Mouse (Mus musculus) erythroid progenitor cell, adult 5-6 weeks (primary cell): ENCODE results near the gene Nes. TPM values are rescaled to one million over a fixed set of nuclear protein-coding genes. Genes with fewer than 3 reads are reported as not detected.

ENCODE experiments used
- ATAC-seq: replicated peaks from 2 replicates; pipeline ENCODE4 v1.8.0; 2016; ENCODE audit warnings: moderate number of reproducible peaks, mild to moderate bottlenecking, moderate TSS enrichment, inconsistent platforms; ENCODE audit not compliant: poor library complexity, low FRiP score, severe bottlenecking
- total RNA-seq, 2 experiments: library from RNA; stranded (forward) in 1 of 2; stranded (reverse) in 1 of 2; fragments of 150-400 nt in 1 of 2; fragments of 186-747, 209-891 nt in 1 of 2; gene quantifications; 2 replicates each; pipeline versions ENCODE4 v1.2.3 to v1.2.4; 2015 to 2017; ENCODE audit warnings: low replicate concordance in 2 of 2

The Nes gene
- total RNA-seq, 2 experiments from 2014 or later: not detected

DNA sequence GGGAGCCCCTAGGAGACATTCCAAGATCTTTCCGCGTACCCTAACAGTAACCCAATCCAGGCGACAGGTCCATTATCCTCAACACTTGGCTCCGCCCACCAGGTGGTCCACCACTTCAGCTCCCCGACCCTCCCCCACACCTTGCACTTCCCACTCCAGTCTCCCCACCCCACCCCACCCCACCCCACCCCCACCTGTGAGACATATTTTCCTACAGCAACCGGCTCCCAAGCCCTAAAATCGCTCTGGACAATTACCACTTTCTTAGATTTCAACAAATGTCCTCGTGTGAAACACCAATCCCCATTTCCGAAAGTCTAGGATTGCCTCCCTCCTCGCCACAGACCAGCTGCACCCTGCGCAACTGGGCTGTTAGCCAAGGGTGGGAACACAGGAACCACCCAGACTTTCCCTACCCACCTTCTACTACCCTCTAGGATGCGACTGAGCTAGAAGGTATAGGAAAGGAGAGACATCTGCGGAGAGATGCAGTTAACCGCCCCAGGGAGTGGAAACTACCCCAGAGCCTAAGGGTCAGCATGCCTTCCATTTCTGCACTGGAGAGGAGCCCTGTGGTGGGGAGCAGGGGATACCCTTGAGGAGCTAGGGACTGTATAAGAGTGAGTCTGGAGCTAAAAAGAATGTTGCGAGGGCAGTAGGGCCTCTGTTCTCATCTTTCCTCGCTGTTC lies 21.5 kb upstream of the Nes start:
- ATAC-seq: no peak

DNA sequence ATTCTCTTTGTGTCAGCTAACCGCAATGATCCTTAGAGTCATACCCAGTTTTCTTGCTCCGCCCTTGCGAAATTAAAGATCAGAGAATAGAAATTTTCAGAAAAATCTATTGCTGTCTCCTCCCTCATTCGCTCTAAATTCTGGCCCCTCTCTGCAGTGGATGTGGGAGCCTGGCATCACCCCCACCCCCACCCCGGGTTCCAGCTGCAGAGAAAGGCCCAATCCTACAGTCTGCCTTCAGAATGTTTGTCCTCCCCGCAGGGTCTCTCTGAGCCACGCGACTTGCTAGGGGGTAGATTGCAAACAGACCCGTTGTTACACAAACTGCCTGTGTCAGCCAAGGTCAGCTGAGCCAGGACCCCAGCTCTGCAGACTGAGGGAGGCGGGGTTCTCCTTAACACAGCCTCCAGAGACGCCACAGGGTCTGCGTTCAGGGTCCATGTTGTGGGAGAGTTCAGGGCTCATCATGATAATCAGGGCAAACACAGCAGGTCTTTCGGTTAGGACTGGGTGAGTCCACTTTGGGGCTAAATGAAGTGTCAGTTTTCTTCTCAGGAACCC lies 20.8 kb upstream of the Nes start:
- ATAC-seq: no peak

DNA sequence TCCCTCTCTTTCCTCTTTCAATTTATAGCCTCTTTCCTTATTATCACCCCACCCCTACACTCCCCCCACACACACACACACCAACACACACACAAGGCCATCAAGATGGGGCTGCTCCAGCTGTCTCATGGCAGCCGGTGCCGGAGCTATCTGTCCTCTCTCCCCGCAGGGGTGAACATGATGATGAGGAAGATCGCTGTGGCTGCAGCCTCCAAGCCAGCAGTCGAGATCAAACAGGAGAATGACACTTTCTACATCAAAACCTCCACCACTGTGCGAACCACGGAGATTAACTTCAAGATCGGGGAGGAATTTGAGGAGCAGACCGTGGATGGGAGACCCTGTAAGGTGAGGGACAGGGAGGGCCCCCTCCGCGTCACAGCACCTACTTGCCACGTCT lies 18.9 kb upstream of the Nes start:
- no peak for ATAC-seq

DNA sequence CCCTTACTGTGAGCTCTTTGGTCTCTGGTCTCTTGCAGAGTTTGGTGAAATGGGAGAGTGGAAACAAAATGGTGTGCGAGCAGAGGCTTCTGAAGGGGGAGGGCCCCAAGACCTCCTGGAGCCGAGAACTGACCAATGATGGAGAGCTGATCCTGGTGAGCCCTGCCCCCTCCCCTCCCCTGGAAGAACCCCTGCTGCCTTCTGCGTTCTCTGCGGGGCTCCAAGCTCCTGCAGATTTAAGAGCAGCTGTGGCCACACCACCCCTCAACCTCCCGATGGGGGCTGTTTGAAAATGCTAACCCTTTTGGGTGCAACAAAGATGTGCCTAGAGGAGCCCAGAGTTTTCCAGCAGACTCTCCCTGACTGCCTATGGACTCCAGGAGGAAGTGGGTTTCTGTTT lies 18.4 kb upstream of the Nes start:
- no peak for ATAC-seq

DNA sequence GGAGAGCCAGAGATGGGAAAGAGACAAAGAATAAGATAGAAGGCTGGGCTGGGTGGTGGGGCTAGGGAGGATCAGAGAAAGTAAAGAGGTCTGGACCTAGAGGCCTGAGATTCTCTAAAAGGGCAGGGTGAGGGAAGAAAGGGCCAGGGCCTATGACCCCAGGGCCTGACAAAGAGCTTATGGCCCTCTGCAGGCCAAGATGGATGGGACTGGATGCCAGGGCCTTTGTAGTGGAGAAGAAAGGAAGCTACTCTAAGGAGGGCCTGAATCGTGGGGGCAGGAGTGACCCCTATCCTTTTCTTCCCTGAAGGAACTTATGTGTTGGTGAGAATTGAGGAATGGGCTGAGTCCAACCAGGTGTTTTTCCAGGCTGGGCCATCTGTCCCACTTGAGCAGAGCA lies 12.8 kb upstream of the Nes start:
- no peak for ATAC-seq

DNA sequence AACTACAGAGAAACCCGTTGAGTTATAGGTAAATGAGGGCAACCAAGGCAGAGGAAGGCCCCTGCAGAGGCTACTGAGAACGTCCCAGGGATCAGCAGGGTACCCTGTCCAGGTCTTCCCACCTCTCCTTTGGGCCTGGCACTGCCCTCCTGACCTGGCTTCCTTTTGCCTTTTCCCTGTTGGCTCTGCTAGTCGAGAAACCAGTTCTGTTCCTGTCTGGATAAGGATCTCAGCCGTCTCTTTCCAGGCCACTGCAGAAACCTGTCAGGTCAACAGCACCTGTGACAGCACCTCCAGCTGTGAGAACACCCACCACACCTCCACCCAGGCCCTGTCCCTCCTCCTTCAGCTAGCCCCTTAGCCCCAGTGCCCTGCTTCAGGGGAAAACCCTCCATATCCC lies 12.4 kb upstream of the Nes start:
- ATAC-seq: no peak

DNA sequence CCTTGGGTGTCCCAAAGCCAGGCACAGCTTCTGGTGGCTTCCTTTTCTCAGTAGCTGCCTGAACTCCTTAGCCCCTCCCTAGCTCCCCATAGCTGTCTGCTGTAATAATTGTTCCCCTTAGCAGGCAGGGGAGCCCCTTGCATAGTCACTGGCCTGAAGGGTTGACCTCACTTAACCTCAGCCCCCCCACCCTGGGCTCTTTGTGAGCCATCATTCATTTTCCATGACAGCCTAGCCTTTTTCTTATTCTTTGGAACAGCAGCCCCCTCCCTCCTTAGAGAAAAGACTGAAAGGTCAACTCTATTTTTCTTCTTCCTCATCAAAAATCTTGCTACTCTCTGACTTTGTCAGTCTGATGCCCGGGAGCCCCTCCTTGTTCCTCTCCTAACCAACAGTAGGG lies 11.9 kb upstream of the Nes start:
- ATAC-seq: no peak

DNA sequence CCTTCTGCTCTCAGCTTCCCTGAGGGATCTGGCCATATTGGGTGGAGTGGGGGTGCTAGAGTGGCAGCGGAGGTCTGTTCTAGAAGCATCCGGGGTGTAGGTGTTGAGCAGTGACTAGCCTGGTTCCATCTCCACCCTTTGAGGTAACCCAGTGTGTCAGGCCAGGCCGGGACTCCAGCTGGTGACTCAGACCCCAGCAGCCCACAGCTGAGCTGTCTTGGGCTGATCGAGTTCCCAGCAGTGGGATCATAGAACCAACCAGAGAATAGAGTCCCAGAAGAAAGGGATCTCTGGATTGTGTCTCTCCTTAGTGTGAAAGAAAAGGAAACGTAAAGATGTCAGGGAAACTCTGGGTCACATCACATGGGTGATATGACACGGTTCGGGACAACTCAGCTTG lies 11.5 kb upstream of the Nes start:
- no peak for ATAC-seq

DNA sequence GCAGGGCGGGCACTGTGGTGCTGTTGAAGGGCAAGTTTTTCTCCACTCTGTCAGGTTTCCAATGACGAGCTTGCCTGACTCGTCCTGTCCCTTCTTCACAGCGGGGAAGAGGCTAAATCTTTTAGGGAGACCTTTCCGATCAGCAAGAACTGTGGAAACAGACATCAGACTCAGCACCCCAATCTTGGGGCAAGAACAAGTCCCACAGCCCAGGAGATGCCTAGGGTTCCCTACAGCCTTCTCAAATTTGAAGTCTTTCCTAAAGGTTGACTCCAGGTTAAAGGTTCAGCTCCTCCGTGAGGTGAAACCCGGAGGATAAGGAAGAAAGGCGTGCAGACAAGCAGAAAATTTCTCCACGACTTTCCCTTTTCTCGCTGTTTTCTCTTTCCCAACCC lies 10.7 kb upstream of the Nes start:
- ATAC-seq: no peak

DNA sequence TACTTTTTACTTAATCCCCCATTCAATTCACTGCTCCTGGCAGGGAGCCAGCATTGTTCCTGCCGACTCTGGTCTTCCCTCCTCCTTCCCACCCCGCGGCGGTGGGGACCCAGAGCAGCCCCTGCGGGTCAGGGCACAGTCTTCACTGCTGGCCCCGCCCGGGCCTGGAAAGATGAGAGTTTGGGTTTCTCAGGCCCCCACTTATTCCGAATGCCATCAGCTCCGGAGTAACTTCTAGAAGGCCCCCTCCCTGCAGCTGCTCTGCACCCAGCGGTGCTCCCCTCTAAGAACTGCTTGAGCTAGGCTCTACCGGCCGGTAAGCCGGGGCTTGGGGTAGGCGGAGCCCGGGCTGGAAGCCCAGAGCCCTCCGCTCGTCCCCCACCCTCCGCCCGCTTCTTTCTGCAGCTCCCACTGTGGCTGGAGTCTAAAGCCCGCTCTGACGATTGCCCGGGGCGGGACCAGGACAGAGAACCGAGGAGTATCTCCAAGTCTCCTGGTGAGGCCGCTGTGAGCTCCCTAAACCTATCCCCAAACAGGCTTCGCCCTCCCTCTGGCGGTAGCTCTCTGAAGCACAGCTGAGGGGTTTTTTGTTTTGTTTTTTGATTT lies 10.2 kb upstream of the Nes start:
- ATAC-seq: peak; percentile 82

DNA sequence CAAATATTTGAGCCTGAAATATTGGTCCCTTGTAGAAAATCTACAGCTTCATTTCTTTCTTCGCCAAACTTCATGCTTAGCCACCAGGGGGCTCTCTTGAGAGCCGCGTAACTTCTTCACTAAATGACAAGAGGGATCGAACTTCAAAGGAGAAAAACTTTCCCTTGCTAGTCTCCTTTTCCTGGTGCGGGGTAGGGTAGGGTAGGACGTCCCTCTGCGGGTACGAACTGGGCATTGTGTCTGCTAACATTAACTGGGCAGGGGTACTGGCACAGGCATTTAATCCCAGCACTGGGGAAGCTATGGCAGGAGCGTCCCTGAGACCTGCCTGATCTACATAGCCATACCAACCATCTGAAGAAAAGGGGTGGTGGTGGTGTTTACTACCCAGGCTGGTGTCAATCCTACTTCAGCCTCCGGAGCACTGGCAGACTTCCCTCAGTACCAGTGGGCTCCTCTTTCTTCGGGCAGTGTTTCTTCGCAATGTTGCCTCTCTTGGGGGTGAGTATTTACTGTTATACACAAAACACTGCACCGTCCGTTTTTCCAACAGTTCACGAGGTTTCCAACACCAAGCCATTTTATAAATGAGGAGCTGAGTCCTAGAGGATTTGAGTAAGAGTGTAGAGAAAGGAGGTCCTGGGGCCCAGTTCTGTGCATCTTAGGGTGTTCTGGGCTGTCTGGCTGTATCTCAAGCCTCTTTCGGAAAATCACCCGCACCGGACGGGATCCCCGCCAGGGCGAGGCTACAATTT lies 517 bp upstream of the Nes start:
- ATAC-seq: no peak

DNA sequence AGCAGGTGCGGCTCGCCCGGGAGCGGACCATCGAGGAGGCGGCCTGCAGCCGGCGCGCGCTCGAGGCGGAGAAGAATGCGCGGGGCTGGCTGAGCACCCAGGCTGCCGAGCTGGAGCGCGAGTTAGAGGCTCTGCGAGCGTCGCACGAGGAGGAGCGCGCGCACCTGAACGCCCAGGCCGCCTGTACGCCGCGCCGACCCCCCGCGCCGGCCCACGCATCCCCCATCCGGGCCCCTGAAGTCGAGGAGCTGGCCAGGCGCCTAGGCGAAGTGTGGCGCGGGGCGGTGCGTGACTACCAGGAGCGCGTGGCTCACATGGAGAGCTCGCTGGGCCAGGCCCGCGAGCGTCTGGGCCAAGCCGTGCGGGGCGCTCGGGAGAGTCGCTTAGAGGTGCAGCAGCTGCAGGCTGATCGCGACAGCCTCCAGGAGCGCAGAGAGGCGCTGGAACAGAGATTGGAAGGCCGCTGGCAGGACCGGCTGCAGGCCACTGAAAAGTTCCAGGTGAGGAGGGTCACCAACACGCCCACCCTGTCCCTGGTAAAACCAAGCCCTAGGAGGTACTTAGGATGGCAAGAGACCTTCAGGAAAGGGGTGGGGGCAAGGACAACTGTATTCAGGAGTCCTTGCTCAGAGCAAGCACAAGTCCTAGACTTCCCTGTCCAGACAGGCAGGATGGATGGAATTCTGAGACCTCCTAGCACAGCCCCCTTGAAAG lies 768 bp downstream of the Nes start:
- ATAC-seq: no peak

DNA sequence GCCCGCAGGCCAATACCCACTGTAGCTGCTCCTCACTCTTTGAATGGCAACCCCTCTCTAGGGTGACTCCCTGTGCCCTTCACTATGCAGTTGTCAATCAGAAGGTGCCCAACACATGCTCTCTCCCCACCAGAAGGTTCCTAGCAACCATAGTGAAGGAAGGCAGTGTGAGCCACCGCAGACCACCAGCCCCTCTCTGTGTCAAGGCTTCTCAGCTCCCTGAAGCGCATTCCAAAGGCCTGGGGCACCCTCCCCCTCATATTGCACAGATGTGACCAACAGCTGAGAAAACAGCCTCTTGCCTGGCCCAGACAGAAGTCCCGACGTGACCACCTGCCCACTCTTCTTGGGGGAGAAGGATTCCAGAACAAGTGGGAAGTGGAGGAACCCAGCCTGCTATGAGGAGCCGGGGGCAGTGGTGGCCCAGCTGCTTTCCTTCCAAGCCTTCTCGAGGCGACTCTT lies 1.4 kb downstream of the Nes start:
- ATAC-seq: no peak

DNA sequence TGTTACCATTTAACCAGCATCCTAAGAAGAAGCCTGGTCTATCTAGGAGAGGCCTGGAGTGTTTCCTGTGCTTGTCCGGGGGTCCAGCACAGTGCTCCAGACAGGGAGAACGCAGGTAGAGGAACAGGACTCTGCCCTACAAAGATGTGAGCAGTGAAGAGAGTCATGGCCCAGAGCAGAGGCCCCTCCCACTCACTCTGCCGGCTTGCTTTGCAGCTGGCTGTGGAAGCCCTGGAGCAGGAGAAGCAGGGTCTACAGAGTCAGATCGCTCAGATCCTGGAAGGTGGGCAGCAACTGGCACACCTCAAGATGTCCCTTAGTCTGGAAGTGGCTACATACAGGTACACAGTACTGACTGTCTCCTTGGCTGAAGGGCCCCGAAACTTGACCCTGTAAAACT lies 1.9 kb downstream of the Nes start:
- no peak for ATAC-seq

DNA sequence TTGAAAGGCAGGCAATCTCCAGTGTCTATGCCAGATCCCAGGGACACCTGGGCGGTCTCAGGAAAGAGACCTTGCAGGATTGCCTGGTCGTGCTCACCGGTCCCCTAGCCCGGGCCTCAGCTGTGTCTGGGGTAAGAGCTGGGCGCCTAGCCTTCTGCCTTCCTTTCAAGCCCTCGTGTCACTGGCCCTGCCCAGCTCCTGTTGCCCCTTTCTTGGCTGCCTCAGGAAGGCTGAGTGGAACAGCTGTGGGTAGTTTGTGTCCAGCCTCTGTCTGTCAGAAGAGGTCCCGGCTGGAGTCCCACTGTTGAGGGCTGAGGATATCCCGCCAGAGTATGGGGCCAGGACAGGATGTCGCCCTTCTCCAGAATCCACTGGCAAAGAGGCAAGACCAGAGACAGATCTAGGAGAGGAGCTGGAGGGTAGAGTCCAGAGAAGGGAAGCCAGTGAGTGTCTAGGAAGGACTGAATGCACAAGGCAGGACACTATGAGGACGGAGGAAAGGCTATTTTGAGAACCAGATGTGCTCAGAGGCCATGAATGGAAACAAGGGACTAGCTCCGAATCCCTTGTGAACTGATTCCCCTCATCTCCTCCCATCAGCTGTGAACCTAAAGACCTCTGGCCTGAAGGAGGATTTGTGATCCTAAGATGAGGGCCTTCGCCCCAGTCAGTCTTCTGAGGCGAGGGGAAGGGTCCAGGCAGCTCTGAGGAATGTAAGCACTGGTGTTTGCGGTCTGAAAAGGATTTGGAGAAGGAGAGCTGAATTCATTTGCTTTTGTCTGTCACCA lies 2.9 kb downstream of the Nes start:
- no peak for ATAC-seq

DNA sequence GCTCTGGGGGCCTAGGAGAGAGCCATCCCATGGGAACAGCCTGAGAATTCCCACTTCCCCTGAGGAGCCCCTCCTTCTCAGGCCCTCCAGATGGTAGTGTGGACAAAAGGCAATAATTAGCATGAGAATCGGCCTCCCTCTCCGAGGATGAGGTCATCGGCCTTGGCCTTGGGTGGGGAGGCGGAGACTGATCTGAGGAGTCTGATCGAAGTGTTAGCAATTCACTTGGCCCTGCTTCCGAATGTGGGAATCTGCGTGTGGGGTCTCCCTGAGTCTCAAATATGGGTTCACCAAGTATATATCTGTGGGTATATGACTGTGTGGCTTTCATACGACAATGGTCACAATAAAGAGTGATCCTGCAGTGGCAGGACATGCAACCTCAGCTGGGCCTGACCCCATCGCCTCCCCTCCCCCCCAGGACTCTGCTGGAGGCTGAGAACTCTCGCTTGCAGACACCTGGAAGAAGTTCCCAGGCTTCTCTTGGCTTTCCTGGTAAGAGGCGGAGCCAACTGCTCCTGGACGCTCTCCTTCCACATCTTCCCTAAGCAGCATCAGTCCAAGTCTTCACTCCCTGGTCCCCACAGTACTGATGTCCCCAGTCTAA lies 3.6 kb downstream of the Nes start:
- no peak for ATAC-seq

DNA sequence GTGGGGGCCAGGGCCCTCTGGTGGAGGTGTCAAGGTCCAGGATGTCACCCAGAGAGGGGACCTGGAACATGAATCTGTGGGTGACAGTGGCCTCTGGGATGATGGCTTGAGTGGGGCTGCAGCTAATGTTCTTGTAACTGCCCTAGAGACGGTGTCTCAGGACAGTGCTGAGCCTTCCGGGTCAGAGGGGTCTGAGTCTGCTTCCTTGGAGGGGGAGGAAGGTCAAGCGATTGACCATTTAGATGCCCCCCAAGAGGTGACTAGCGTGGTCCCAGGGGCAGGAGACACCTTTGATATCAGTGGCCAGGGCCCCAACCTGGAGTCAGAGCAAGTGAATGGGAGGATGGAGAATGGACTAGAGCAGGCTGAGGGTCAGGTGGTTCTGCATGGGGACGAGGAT lies 8.6 kb downstream of the Nes start:
- no peak for ATAC-seq

DNA sequence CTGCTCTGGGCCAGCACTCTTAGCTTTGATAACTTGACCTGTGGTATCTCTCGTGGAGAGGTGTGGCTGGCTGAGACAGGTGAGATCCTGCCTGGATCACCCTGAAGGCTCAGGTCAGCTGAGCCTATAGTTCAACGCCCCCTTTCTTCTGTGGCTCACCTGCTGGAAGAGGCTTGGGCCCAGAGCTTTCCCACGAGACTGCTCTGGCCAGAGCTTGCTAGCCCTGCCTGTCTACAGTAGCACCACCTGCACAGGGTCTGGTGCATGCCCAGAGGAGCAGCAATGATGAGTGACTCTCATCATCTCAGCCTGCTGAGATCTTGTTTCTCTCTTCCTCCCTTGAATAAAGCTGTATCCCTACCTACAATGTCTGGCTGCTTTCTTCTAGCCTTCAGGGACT lies 9.2 kb downstream of the Nes start:
- ATAC-seq: no peak

DNA sequence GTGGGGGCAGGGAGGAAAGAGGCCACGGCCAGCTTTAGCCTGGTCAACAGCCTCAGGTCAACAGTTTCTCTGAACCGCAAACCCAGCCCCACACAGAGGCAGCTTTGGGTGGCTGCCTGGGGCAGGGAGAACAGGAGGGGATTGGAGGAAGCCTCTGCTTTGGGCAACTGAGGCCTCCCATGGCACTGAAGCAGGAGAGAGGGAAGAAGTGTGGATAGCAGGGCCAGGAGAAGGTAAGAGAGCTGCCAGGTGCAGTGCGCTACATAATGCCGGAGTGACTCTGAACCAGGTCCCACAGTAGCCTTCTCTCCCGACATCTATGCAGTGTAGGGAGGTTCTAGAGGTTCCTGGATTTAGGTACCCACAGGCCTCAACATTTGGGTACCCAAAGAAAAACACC lies 9.8 kb downstream of the Nes start:
- no peak for ATAC-seq
